Mouse (Mus musculus) neural tube, embryonic 15.5 days (tissue): ENCODE results near the gene Tdpoz1. TPM values are rescaled to one million over a fixed set of nuclear protein-coding genes. Genes with fewer than 3 reads are reported as not detected.
"Not testable (repeated sequence)": the region's sequence is repeated elsewhere in the genome, so short reads cannot be mapped to it uniquely, and the experiment has no call there.

ENCODE experiments used
- ATAC-seq: fragments of 200-750 bp; cut with Nextera tagmentation; 2 replicates; pipeline ENCODE4 v1.8.0; 2017; ENCODE audit warnings: mild to moderate bottlenecking, moderate TSS enrichment, moderate library complexity; ENCODE audit not compliant: low FRiP score
- H3K27ac ChIP-seq: fragments of 300-500 bp; sonication (generic); replicated peaks from 2 replicates; pipeline ENCODE4 v1.5.1; 2015; ENCODE audit warnings: mild to moderate bottlenecking, inconsistent platforms
- H3K27me3 ChIP-seq: fragments of 300-500 bp; sonication (generic); replicated peaks from 2 replicates; pipeline ENCODE4 v1.6.1; 2015; ENCODE audit warnings: inconsistent platforms
- H3K36me3 ChIP-seq: fragments of 300-500 bp; sonication (generic); 2 replicates; pipeline ENCODE4 v1.6.1; 2015; ENCODE audit warnings: inconsistent platforms
- H3K4me1 ChIP-seq: fragments of 300-500 bp; sonication (generic); 2 replicates; pipeline ENCODE4 v1.6.1; 2015; ENCODE audit warnings: inconsistent platforms
- H3K4me2 ChIP-seq: fragments of 300-500 bp; sonication (generic); 2 replicates; pipeline ENCODE4 v1.6.1; 2015; ENCODE audit warnings: inconsistent platforms, mild to moderate bottlenecking, moderate library complexity
- H3K4me3 ChIP-seq: fragments of 300-500 bp; sonication (generic); replicated peaks from 2 replicates; pipeline ENCODE4 v1.5.1; 2015; ENCODE audit warnings: mild to moderate bottlenecking, inconsistent platforms
- H3K9ac ChIP-seq: fragments of 300-500 bp; sonication (generic); replicated peaks from 2 replicates; pipeline ENCODE4 v1.6.1; 2015; ENCODE audit warnings: mild to moderate bottlenecking, inconsistent platforms
- H3K9me3 ChIP-seq: fragments of 300-500 bp; sonication (generic); replicated peaks from 2 replicates; pipeline ENCODE4 v1.6.1; 2016; ENCODE audit warnings: inconsistent platforms
- WGBS: fragments of 180-500 bp; shearing (Covaris S2); methylation state at CpG from one replicate; pipeline ENCODE4 v1.1.7; 2015; ENCODE audit warnings: mixed read lengths; 5-methylcytosine and 5-hydroxymethylcytosine counted together
- polyA plus RNA-seq: library from polyadenylated mRNA; unstranded; fragments of >200 nt; fragmentation: Nextera tagmentation; extraction: Ambion mirVana; gene quantifications from 2 replicates; pipeline ENCODE4 v1.2.1, GENCODE M21; 2015

Tdpoz1 gene
- polyA plus RNA-seq: not detected in 2 replicates

DNA sequence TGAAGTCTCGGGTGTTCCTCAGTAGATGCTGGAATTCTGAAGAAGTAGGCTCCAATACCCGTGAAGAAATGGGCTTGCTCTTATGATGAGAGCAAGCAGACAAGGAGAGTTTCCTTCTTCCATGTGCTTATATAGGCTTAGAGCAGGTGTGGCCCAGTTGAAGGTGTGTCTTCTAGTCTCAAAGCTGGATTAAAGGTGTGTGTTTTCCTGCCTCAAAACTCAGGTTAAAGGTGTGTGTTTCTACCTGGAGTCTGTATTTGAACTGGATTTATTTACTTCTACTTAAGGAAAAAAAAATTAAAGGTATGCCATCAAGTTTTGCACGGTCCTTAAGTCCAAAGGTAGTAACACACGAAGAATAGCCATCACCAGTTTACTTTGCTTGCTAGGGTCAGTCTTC lies at the start of gene Tdpoz1:
Gene Tdpoz1, minus strand, starts transcription at position 101 of the 400 bp plus-strand sequence.
- ATAC-seq, H3K4me3 ChIP-seq, H3K36me3 ChIP-seq, H3K9ac ChIP-seq, H3K9me3 ChIP-seq, H3K4me1 ChIP-seq, H3K27ac ChIP-seq, H3K4me2 ChIP-seq, H3K27me3 ChIP-seq: not testable (repeated sequence)
- WGBS: 91% methylated on average over 2 of the region's 4 CpGs

DNA sequence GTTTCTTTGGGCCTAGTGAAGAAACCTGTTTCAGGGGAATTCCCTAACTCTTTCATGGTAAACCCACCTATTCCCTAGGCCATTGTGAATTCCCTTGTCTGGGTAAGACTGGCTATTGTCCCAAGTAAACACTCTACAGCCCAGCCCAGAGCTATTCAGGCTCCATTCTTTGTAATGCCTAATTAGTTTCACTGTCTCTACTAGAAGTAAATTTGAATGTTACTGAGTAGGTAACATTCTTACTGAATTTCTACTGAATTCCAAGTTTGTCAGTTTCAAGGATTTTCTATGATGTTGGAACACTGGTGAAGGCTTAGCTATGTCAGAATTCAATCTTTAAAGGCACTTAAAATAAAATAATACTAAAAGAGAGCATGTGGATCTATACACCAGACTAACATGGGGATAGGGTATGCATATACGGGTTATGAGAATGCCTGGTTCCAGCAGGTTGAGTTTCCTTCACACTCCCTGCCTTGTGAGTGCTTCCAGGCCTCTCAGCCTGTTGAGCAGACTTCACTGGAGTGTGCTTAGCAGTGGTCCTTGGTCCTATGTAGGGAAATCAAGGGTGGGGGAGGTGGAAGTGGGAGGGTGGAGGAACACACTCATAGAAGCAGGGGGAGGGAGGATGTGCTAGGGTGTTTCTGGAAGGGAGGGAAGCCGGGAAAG lies 33.0 kb upstream of the Tdpoz1 start:
- not testable (repeated sequence) for H3K27ac ChIP-seq, H3K4me2 ChIP-seq, H3K9me3 ChIP-seq, H3K36me3 ChIP-seq, H3K4me3 ChIP-seq, ATAC-seq, H3K4me1 ChIP-seq, H3K9ac ChIP-seq, H3K27me3 ChIP-seq
- WGBS: 85% methylated on average over 2 of the region's 2 CpGs

DNA sequence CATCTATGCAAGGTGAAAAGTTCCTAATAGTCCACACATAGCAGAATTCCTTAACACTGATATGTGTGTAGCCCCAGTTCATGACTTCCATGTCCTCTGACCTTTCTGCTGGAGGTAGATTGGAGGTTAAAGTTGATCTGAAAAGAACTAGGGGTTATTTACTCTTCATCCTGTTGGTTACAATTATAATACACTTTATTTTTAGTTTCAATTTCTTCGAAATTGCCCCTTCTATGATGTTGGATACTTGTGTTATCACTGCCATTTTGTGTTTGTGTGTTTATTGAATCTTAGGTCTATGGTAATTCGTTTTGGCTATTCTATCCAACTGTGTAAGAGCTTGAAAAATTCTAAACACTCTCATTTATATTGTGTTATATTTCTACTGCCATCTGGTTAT lies 16.9 kb upstream of the Tdpoz1 start, which contains the start of gene Gm37596:
Gene Gm37596, minus strand, starts transcription at position 101 of the 400 bp plus-strand sequence.
- H3K4me1 ChIP-seq, H3K36me3 ChIP-seq, H3K27me3 ChIP-seq, ATAC-seq, H3K4me2 ChIP-seq, H3K4me3 ChIP-seq, H3K9ac ChIP-seq, H3K27ac ChIP-seq, H3K9me3 ChIP-seq: not testable (repeated sequence)
- WGBS: 67% methylated on average over 1 of the region's 2 CpGs

DNA sequence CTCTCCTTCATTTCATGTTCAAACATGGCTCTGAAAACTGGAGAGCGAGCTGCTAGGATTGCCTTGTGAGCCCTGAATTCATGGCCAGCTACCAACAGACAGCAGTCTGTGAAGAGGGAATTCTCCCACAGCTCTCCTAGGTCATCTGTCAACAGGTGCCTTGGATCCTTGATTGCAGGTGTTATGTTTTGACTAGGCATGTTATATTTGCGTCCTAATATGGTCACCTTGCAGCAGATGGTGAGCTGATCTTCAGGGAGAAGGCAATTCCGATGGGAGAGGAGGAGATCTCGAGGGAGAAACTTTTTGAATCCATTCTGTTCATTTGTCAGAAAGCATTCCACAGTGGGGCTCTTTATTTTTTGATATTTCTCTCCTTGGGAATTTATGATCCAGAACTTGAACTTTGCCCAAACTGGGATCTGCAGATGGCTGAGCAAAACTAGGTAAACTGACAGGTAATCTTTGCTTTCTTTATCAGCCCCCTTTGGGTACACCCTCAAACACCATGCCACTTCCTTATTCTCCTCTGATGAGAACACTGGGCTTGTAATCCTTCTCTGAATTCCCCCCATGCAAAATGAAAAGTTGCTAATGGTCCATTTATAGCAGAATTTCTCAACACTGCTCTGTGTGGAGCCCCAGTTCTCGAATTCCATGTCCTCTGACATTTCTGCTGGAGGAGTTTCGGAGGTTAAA lies 5.2 kb downstream of the Tdpoz1 start:
- H3K9ac ChIP-seq, H3K4me3 ChIP-seq, H3K4me2 ChIP-seq, H3K4me1 ChIP-seq, ATAC-seq, H3K9me3 ChIP-seq, H3K36me3 ChIP-seq, H3K27me3 ChIP-seq, H3K27ac ChIP-seq: not testable (repeated sequence)
- 86% methylated on average over 5 of the region's 6 CpGs for WGBS

DNA sequence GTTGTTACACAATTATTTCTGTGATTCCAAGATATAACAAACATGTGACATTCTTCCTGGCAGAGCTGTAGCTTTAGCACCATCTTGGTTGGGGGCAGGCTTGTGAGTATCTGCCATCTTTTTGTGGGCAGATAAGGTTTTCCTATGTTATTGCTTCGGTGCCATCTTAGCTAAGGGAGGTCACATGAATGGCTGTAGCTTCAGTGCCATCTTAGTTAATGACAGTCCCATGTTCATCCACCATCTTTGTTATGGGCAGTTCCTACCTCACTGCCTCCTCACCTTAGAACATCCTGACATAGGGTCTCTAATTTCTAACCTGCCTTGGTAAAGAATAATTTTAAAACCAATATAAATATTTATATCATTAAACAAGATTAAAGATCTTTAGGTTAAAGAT lies 21.9 kb downstream of the Tdpoz1 start:
- no peak overlapping the region for H3K27ac ChIP-seq
- H3K4me3 ChIP-seq: no peak overlapping the region
- ATAC-seq: no peak
- no peak overlapping the region for H3K4me2 ChIP-seq
- no peak overlapping the region for H3K9ac ChIP-seq
- 77% methylated on average over 1 of the region's 1 CpGs for WGBS
- no peaks in the 10 kb centered on the region for H3K36me3 ChIP-seq
- H3K4me1 ChIP-seq: no peaks in the 10 kb centered on the region
- H3K27me3 ChIP-seq: no peaks in the 10 kb centered on the region
- no peaks in the 10 kb centered on the region for H3K9me3 ChIP-seq

DNA sequence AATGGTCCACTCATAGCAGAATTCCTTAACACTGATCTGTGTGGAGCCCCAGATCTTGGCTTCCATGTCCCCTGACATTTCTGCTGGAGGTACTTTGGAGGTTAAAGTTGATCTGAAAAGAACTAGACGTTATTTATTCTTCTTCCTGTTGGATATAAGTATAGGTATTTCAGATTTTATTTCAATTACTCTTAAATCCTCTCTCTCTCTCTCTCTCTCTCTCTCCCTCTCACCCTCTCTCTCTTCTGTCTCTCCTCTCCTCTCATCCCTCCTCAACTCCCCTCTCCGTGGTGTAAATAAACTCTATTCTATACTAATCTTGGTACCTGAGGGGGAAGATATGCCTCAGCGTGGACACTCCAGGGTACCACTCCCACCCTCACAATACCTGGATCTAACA lies 23.5 kb downstream of the Tdpoz1 start, which contains the start of gene Tdpoz2:
Gene Tdpoz2, minus strand, starts transcription at position 101 of the 400 bp plus-strand sequence.
- H3K36me3 ChIP-seq: no peaks in the 10 kb centered on the region
- no peak within 1 kb of the TSS for H3K27ac ChIP-seq
- H3K4me3 ChIP-seq: no peak within 1 kb of the TSS
- no peak within 1 kb of the TSS for H3K9ac ChIP-seq
- 82% methylated on average over 3 of the region's 3 CpGs for WGBS
- H3K4me2 ChIP-seq: no peak within 1 kb of the TSS
- ATAC-seq: no peak
- no peaks in the 10 kb centered on the region for H3K4me1 ChIP-seq
- H3K27me3 ChIP-seq: no peaks in the 10 kb centered on the region
- no peaks in the 10 kb centered on the region for H3K9me3 ChIP-seq

DNA sequence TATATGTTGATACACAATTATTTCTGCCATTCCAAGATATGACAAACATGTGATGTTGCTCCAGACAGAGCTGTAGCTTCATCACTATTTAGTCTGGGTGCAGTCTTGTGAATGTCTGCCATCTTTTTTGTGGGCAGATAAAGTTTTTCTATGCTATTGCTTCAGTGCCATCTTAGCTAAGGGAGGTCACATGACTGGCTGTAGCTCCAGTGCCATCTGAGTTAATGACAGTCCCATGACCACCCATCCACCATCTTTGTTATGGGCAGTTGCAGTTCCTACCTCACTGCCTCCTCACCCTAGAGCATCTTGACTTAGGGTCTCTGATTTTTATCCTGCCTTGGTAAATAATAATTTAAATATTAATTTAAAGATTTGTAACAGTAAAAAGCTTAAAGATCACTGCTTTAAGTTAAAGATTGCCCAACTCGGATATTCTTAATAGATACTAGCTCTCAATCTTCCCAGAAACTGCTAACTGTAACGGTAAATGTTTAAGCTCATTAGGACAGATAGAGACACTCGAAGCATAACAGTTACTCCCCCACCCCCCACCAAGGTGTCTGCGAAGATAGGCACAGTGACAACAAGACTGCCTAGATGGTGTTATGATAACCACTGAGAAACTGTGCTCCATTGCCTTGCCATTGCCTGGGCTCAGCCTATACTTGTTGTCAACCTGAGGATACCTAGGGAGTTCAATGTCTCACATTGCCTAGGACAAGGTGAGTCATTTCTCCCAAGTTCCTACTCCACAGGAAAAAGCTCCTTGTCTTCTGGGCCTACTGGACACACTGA lies 45.0 kb downstream of the Tdpoz1 start:
- 85% methylated on average over 4 of the region's 4 CpGs for WGBS

More for the DNA sequence above, 45.0 kb downstream of the Tdpoz1 start:
- not testable (repeated sequence) for H3K27me3 ChIP-seq, H3K4me1 ChIP-seq, H3K9me3 ChIP-seq, H3K9ac ChIP-seq, ATAC-seq, H3K4me3 ChIP-seq, H3K36me3 ChIP-seq, H3K4me2 ChIP-seq, H3K27ac ChIP-seq

Other genes with a start within 250 kb of the Tdpoz1 start
- gene Tchh, start 234.0 kb downstream of the Tdpoz1 start, polyA plus RNA-seq: 1.3 and 1.6 TPM in 2 replicates
- gene Tchhl1, start 207.6 kb downstream of the Tdpoz1 start, polyA plus RNA-seq: not detected in 2 replicates
- 235 and 481 TPM in 2 replicates for gene S100a11, start 155.8 kb downstream of the Tdpoz1 start, polyA plus RNA-seq
- gene S100a10, start 121.2 kb downstream of the Tdpoz1 start, polyA plus RNA-seq: 284 and 336 TPM in 2 replicates
- not detected in 2 replicates for gene Tdpoz2, start 23.6 kb downstream of the Tdpoz1 start, polyA plus RNA-seq
- not detected in 2 replicates for gene Gm37596, start 16.8 kb upstream of the Tdpoz1 start, polyA plus RNA-seq
- gene Gm5773, start 96.7 kb upstream of the Tdpoz1 start, polyA plus RNA-seq: not detected in 2 replicates
- gene Tdpoz4, start 120.1 kb upstream of the Tdpoz1 start, polyA plus RNA-seq: not detected in 2 replicates
- not detected in 2 replicates for gene Tdpoz3, start 149.7 kb upstream of the Tdpoz1 start, polyA plus RNA-seq